Comparison of ENCODE assay signal across 31 mouse cellular contexts in the genomic region with DNA sequence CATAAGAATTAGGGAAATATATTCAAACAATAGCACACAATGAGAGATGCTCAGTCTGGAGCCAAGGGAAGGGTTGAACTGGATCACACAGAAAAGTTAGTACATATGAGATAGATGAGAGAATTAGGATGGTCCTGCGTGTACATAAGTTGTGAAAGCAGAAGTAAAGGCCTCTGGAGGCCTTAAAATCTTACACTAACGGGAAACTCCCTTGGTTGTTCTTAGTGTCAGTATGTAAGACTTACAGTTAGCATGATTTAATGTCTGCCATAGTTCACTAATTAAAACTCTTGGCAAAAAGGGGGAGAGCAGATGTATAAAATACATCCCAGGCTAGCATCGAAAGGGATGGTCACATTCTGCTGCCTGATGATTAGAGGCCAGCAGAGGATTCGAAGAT. TPM values are rescaled to one million over a fixed set of nuclear protein-coding genes. Genes with fewer than 3 reads are reported as not detected.
"Had no signal": no experiment of that assay in that cellular context is flagged by ENCODE, and none has a peak within 500 bp of the region (broad histone marks: within the 10 kb centered on the region; RNA-seq: fewer than 3 reads in every experiment).

No protein-coding gene starts in this region.

- H3K4me1 ChIP-seq: limb, embryonic 12.5 days; limb, embryonic 15.5 days; midbrain, embryonic 12.5 days; neural tube, embryonic 13.5 days had no signal

- H3K36me3 ChIP-seq: limb, embryonic 12.5 days; limb, embryonic 15.5 days; midbrain, embryonic 12.5 days; neural tube, embryonic 13.5 days had no signal

- H3K27ac ChIP-seq: kidney, postnatal 0 days; layer of hippocampus, adult 2 months; limb, embryonic 12.5 days; limb, embryonic 15.5 days; liver, embryonic 14.5 days; macrophage; midbrain, embryonic 12.5 days; neural tube, embryonic 13.5 days had no signal

- H3K4me3 ChIP-seq: layer of hippocampus, adult 2 months; limb, embryonic 12.5 days; limb, embryonic 15.5 days; midbrain, embryonic 12.5 days; myocyte; neural tube, embryonic 13.5 days had no signal

- H3K27me3 ChIP-seq: limb, embryonic 12.5 days; limb, embryonic 15.5 days; midbrain, embryonic 12.5 days; neural tube, embryonic 13.5 days had no signal

- H3K9me3 ChIP-seq: limb, embryonic 12.5 days; limb, embryonic 15.5 days; midbrain, embryonic 12.5 days; neural tube, embryonic 13.5 days had no signal

- H3K9ac ChIP-seq: limb, embryonic 12.5 days; limb, embryonic 15.5 days; liver, embryonic 14.5 days; liver, postnatal 0 days; lung, embryonic 14.5 days; midbrain, embryonic 12.5 days; neural tube, embryonic 13.5 days had no signal

- ATAC-seq: intestine, embryonic 16.5 days; liver, postnatal 0 days; lung, postnatal 0 days; midbrain, embryonic 16.5 days had no signal

- DNase-seq: kidney, adult 2 months; kidney, postnatal 25 days; layer of hippocampus, adult 9-11 months; liver, postnatal 0 days; lung, embryonic 14.5 days; right cerebral cortex, postnatal 14 days; right cerebral cortex, postnatal 4 days; spleen, adult 18-20 months; thymus, adult 18-20 months; thymus, postnatal 36 days had no signal

RNA-seq across cellular contexts. Expression of a gene that starts 2.8 kb away (rescaled TPM):
- total RNA-seq: layer of hippocampus, adult 2 months; layer of hippocampus, postnatal 25 days; left cerebral cortex, adult 18-20 months; left cerebral cortex, postnatal 36 days; monocyte, adult 5-6 weeks had no signal
- polyA plus RNA-seq: intestine, embryonic 16.5 days; kidney, adult 2 months; kidney, embryonic 14.5 days; kidney, postnatal 0 days; large intestine, adult 2 months; limb, embryonic 12.5 days; limb, embryonic 15.5 days; liver, embryonic 11.5 days; liver, embryonic 14.5 days; liver, postnatal 0 days; lung, embryonic 14.5 days; lung, postnatal 0 days; macrophage; midbrain, embryonic 16.5 days; myocyte; neural tube, embryonic 13.5 days; stomach, embryonic 16.5 days; urinary bladder, adult 2 months had no signal
